Mouse (Mus musculus): Measurements from ENCODE around the gene Nckap5. TPM values are rescaled to one million over a fixed set of nuclear protein-coding genes. Genes with fewer than 3 reads are reported as not detected.

The Nckap5 gene
- polyA plus RNA-seq, 2 experiments: 0.31 to 1.3 TPM

DNA sequence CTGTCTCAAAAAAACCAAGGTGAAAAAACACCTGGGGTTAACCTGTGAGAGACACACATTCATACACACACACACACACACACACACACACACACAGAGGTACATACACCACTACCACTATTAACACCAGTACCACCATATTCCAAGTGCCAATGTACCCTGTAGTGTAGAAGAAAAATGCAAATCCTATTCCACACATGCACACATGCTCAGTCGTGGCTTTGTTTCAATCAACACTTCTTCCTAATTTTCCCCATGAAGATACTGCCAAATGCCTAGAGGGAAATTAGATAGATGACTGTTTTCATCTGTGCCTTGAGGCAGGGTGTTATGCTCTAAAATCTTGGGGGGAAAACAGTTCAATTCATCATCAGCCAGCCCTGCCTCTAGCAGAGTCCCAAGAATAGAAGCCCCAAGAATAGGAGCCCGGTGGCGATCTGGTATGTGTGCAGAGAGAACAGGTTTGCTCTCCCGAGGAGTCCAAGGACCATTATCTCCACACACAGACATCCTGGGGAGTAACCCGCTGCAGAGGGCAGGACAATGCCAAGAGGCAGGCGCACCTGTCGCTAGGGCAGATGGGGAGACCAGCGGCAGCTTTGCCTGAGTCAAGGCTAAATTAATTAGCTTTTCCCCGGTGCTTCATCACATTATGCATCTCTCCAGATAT is 376.0 kb downstream of the Nckap5 start:
- H3K36me3 ChIP-seq (replicated peaks; ENCODE audit: control insufficient read depth, insufficient read depth, low read depth): no peaks in the 10 kb centered on the region
- no peak overlapping the region for H3K4me3 ChIP-seq (ENCODE audit: insufficient read depth in 1 of 2, low read depth in 2 of 2, low read length in 2 of 2)
- WGBS (ENCODE audit: insufficient replicate concordance): 41% methylated on average over 9 of the region's 9 CpGs
- no peak for TF ChIP-seq CTCF (IDR thresholded peaks at IDR 0.05; ENCODE audit: low read depth)
- no peak overlapping the region for H3K9ac ChIP-seq (replicated peaks)
- H3K4me1 ChIP-seq (replicated peaks; ENCODE audit: control insufficient read depth in 2 of 2, insufficient read depth in 2 of 2, low read length in 1 of 2): no peaks in the 10 kb centered on the region
- DNase-seq (ENCODE audit: low read depth in 3 of 3, low spot score in 3 of 3): no peak
- no peaks in the 10 kb centered on the region for H3K27me3 ChIP-seq (ENCODE audit: control insufficient read depth, insufficient read depth, low read length)
- H3K27ac ChIP-seq: no peak overlapping the region
- no peak overlapping the region for H3K4me2 ChIP-seq (ENCODE audit: low read depth)
- no peak for ATAC-seq (ENCODE audit: insufficient read depth)
- H3K9me3 ChIP-seq (ENCODE audit: control insufficient read depth, low read length): no peaks in the 10 kb centered on the region

DNA sequence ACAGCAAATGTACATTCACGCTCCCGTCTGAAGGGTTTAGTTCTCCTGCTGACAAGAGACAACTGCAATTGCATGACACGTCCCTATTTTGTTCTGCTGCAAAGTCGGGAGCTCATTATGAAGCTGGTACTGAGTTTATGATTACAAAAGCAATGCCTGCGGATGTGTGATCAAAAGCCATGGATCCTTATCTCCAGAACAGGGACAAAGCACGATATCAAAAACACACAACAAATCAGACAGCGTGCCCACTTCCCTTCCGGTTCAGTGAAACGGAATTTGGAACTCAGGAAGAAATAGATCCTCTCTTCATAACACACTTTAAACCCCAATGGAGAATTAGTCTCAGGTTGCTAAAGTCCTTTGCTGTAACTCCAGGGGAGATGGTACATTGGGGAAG is 379.1 kb downstream of the Nckap5 start:
- no peaks in the 10 kb centered on the region for H3K4me1 ChIP-seq (replicated peaks; ENCODE audit: control insufficient read depth in 2 of 2, insufficient read depth in 2 of 2, low read length in 1 of 2)
- H3K9me3 ChIP-seq (ENCODE audit: control insufficient read depth, low read length): no peaks in the 10 kb centered on the region
- H3K4me2 ChIP-seq (ENCODE audit: low read depth): no peak overlapping the region
- 59% methylated on average over 9 of the region's 9 CpGs for WGBS (ENCODE audit: insufficient replicate concordance)
- no peaks in the 10 kb centered on the region for H3K27me3 ChIP-seq (ENCODE audit: control insufficient read depth, insufficient read depth, low read length)
- no peak for DNase-seq (ENCODE audit: low read depth in 3 of 3, low spot score in 3 of 3)
- no peak for ATAC-seq (ENCODE audit: insufficient read depth)
- no peak overlapping the region for H3K9ac ChIP-seq (replicated peaks)
- no peaks in the 10 kb centered on the region for H3K36me3 ChIP-seq (replicated peaks; ENCODE audit: control insufficient read depth, insufficient read depth, low read depth)
- H3K27ac ChIP-seq: no peak overlapping the region
- H3K4me3 ChIP-seq (ENCODE audit: insufficient read depth in 1 of 2, low read depth in 2 of 2, low read length in 2 of 2): no peak overlapping the region
- TF ChIP-seq EP300 (IDR thresholded peaks at IDR 0.05; ENCODE audit: low read depth) (no peak), CTCF (IDR thresholded peaks at IDR 0.05; ENCODE audit: low read depth) (no peak)

DNA sequence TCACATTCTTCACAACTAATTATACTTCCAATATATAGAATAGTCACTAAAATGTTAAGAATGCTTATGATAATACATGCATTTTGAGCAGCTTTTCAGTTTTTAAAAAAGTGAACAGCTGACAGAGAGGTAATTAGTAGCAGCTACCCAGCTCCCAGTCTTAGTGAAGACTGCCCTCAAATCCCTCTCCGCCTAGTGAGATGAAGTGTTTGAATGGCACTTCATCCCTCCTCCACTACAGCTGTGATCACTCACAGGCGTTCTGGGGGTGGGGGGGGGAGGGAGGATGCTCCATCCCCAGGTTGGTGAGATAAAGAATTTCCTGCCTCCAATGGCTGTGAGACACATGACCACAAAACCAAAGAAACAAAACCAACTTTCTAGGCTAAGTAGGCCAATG is 381.2 kb downstream of the Nckap5 start:
- Histone ChIP-seq H3K4me1 (replicated peaks; ENCODE audit: control insufficient read depth in 2 of 2, insufficient read depth in 2 of 2, low read length in 1 of 2) (no peaks in the 10 kb centered on the region), H3K9me3 (ENCODE audit: control insufficient read depth, low read length) (no peaks in the 10 kb centered on the region), H3K27me3 (ENCODE audit: control insufficient read depth, insufficient read depth, low read length) (no peaks in the 10 kb centered on the region), H3K36me3 (replicated peaks; ENCODE audit: control insufficient read depth, insufficient read depth, low read depth) (no peaks in the 10 kb centered on the region), H3K4me2 (ENCODE audit: low read depth) (no peak overlapping the region), H3K4me3 (ENCODE audit: insufficient read depth in 1 of 2, low read depth in 2 of 2, low read length in 2 of 2) (no peak overlapping the region), H3K27ac (no peak overlapping the region), H3K9ac (replicated peaks) (no peak overlapping the region)
- DNase-seq (ENCODE audit: low read depth in 3 of 3, low spot score in 3 of 3) (no peak), ATAC-seq (ENCODE audit: insufficient read depth) (no peak)
- 27% methylated on average over 2 of the region's 2 CpGs for WGBS (ENCODE audit: insufficient replicate concordance)
- TF ChIP-seq EP300 (IDR thresholded peaks at IDR 0.05; ENCODE audit: low read depth) (no peak), CTCF (IDR thresholded peaks at IDR 0.05; ENCODE audit: low read depth) (no peak)

DNA sequence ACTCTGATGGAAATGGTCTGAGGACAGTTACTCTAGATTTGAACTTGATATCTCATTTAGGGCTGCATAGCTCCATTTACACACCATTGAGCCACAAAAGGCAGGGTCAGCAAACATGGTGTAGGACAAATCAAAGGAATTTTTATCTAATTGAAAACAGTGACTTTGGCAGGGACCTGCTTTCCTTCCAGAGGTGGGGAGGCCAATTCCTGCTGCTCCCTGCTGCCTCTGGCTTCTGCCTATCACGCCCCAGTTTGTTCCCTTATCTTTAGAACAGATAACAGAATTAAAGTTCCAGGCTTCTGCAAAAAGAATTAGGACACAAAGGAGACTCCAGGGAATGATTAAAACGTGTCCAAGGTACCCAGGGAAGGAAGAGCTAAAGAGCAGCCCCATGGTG is 386.7 kb downstream of the Nckap5 start:
- no peak overlapping the region for H3K9ac ChIP-seq (replicated peaks)
- WGBS (ENCODE audit: insufficient replicate concordance): 14% methylated on average over 2 of the region's 2 CpGs
- H3K27me3 ChIP-seq (ENCODE audit: control insufficient read depth, insufficient read depth, low read length): no peaks in the 10 kb centered on the region
- H3K4me3 ChIP-seq (ENCODE audit: insufficient read depth in 1 of 2, low read depth in 2 of 2, low read length in 2 of 2): no peak overlapping the region
- no peak overlapping the region for H3K27ac ChIP-seq
- H3K4me1 ChIP-seq (replicated peaks; ENCODE audit: control insufficient read depth in 2 of 2, insufficient read depth in 2 of 2, low read length in 1 of 2): no peaks in the 10 kb centered on the region
- DNase-seq (ENCODE audit: low read depth in 3 of 3, low spot score in 3 of 3) (no peak), ATAC-seq (ENCODE audit: insufficient read depth) (no peak)
- H3K4me2 ChIP-seq (ENCODE audit: low read depth): no peak overlapping the region
- TF ChIP-seq CTCF (IDR thresholded peaks at IDR 0.05; ENCODE audit: low read depth) (no peak), EP300 (IDR thresholded peaks at IDR 0.05; ENCODE audit: low read depth) (no peak)
- H3K36me3 ChIP-seq (replicated peaks; ENCODE audit: control insufficient read depth, insufficient read depth, low read depth): no peaks in the 10 kb centered on the region
- no peaks in the 10 kb centered on the region for H3K9me3 ChIP-seq (ENCODE audit: control insufficient read depth, low read length)

DNA sequence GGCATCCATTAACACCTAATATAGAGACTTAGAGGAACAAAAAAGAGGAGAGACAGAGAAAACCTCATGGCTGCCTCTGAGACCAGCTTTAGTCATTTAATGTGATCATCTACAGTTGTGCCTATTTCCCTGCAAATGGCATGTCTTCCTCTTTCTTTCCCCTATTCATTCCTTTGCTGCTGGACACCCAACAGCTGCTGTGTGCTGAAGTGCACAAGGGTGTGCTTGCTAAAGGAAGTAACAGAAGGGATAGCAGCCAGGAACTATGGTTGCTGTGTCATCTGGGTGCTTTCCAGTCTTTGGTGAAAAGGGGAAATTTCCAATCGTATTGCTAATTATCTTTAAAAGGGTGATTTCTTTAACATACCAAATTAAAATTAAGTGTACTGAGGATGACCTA is 387.9 kb downstream of the Nckap5 start:
- TF ChIP-seq EP300 (IDR thresholded peaks at IDR 0.05; ENCODE audit: low read depth) (no peak), CTCF (IDR thresholded peaks at IDR 0.05; ENCODE audit: low read depth) (no peak)
- Histone ChIP-seq H3K27ac (no peak overlapping the region), H3K27me3 (ENCODE audit: control insufficient read depth, insufficient read depth, low read length) (no peaks in the 10 kb centered on the region), H3K36me3 (replicated peaks; ENCODE audit: control insufficient read depth, insufficient read depth, low read depth) (no peaks in the 10 kb centered on the region), H3K4me1 (replicated peaks; ENCODE audit: control insufficient read depth in 2 of 2, insufficient read depth in 2 of 2, low read length in 1 of 2) (no peaks in the 10 kb centered on the region), H3K9ac (replicated peaks) (no peak overlapping the region), H3K9me3 (ENCODE audit: control insufficient read depth, low read length) (no peaks in the 10 kb centered on the region), H3K4me2 (ENCODE audit: low read depth) (no peak overlapping the region), H3K4me3 (ENCODE audit: insufficient read depth in 1 of 2, low read depth in 2 of 2, low read length in 2 of 2) (no peak overlapping the region)
- DNase-seq (ENCODE audit: low read depth in 3 of 3, low spot score in 3 of 3) (no peak), ATAC-seq (ENCODE audit: insufficient read depth) (no peak)
- 37% methylated on average over 1 of the region's 1 CpGs for WGBS (ENCODE audit: insufficient replicate concordance)

All from liver, embryonic 14.5 days (tissue).